Comparison of ENCODE assay signal across 8 mouse cellular contexts in genomic region chr4:55005066-55005465, GRCm38 (mm10).
A peak's percentile ranks its signal among the peaks of the same experiment; 100 is the strongest.
DNase-seq lines count a peak whose midpoint lies in the region; ATAC-seq and TF ChIP-seq lines count a peak whose summit lies in the region.

No protein-coding gene starts in this region.

- peak overlapping the region; percentile 63 for H3K27ac ChIP-seq in embryonic facial prominence, embryonic 15.5 days (replicated peaks)
- peak overlapping the region; percentile 91 for H3K27ac ChIP-seq in hindbrain, embryonic 13.5 days
- peak overlapping the region; percentile 61 for H3K27ac ChIP-seq in limb, embryonic 14.5 days (replicated peaks; ENCODE audit: low read depth, low read length)

- DNase-seq in cerebellum, adult 9-10 months = peak; percentile 21
- no peak for DNase-seq in cerebellum, adult 8-10 months
- no peak for DNase-seq in limb, embryonic 14.5 days (ENCODE audit: low spot score)
- no peak for DNase-seq in gastrocnemius, postnatal 36 days
- DNase-seq in urinary bladder, postnatal 25 days (ENCODE audit: low spot score) = no peak

- WGBS in embryonic facial prominence, embryonic 15.5 days = 24% methylated on average over 4 of the region's 4 CpGs
- WGBS in hindbrain, embryonic 13.5 days = 2% methylated on average over 4 of the region's 4 CpGs
- WGBS in limb, embryonic 14.5 days = 28% methylated on average over 4 of the region's 4 CpGs

- H3ac ChIP-seq in myocyte (ENCODE audit: control insufficient read depth, insufficient read length) = no peak overlapping the region

- 0 out of 2 replicates have a peak overlapping the region, but pooled peaks have one; percentile 1 for H3K4me3 ChIP-seq in embryonic facial prominence, embryonic 15.5 days (replicated peaks)
- no peak overlapping the region; the same call in 1 of the 2 replicates for H3K4me3 ChIP-seq in hindbrain, embryonic 13.5 days
- H3K4me3 ChIP-seq in limb, embryonic 14.5 days (replicated peaks; ENCODE audit: low read length) = no peak overlapping the region
- no peak overlapping the region for H3K4me3 ChIP-seq in myocyte

- intact Hi-C loops in gastrocnemius, postnatal 36 days (cut with DNase I) = no loop called here

- peaks cover 5% of the 10 kb centered on the region for H3K79me2 ChIP-seq in myocyte (ENCODE audit: control insufficient read depth, insufficient read depth)

- no peaks in the 10 kb centered on the region for H3K27me3 ChIP-seq in embryonic facial prominence, embryonic 15.5 days
- H3K27me3 ChIP-seq in hindbrain, embryonic 13.5 days = no peaks in the 10 kb centered on the region
- H3K27me3 ChIP-seq in limb, embryonic 14.5 days (ENCODE audit: control insufficient read depth, insufficient read depth, low read length) = no peaks in the 10 kb centered on the region
- H3K27me3 ChIP-seq in myocyte (ENCODE audit: control insufficient read depth, insufficient read depth, insufficient read length) = no peaks in the 10 kb centered on the region

- peaks cover 18% of the 10 kb centered on the region; the same call in 1 of the 2 replicates for H3K4me1 ChIP-seq in embryonic facial prominence, embryonic 15.5 days
- H3K4me1 ChIP-seq in hindbrain, embryonic 13.5 days (replicated peaks) = peaks cover 43% of the 10 kb centered on the region
- peaks cover 22% of the 10 kb centered on the region for H3K4me1 ChIP-seq in limb, embryonic 14.5 days (ENCODE audit: control insufficient read depth, insufficient read depth, low read length)

- no peak for TF ChIP-seq POLR2A in limb, embryonic 14.5 days (IDR thresholded peaks at IDR 0.05; ENCODE audit: borderline replicate concordance, extremely low read depth, insufficient read depth, insufficient read length)
- TF ChIP-seq POLR2A in myocyte (IDR thresholded peaks at IDR 0.05; ENCODE audit: insufficient read length, low read depth) = no peak

- 0 out of 2 replicates have a peak, but pooled peaks have one; percentile 54 for ATAC-seq in embryonic facial prominence, embryonic 15.5 days (ENCODE audit: insufficient number of reproducible peaks, low FRiP score, low TSS enrichment, low read depth)
- peak; percentile 79 for ATAC-seq in hindbrain, embryonic 13.5 days (ENCODE audit: low FRiP score)
- no peak for ATAC-seq in limb, embryonic 14.5 days (ENCODE audit: low FRiP score, low read depth)

- H3K4me2 ChIP-seq in embryonic facial prominence, embryonic 15.5 days (replicated peaks) = peak overlapping the region; percentile 36
- peak overlapping the region; percentile 41 for H3K4me2 ChIP-seq in hindbrain, embryonic 13.5 days
- H3K4me2 ChIP-seq in limb, embryonic 14.5 days (replicated peaks; ENCODE audit: low read depth, low read length, severe bottlenecking) = peak overlapping the region; percentile 38
- H3K4me2 ChIP-seq in myocyte (ENCODE audit: low read depth) = peak overlapping the region; percentile 69

- H3K36me3 ChIP-seq in embryonic facial prominence, embryonic 15.5 days = peaks cover 30% of the 10 kb centered on the region
- H3K36me3 ChIP-seq in hindbrain, embryonic 13.5 days = peaks cover 29% of the 10 kb centered on the region
- peaks cover 30% of the 10 kb centered on the region for H3K36me3 ChIP-seq in limb, embryonic 14.5 days (ENCODE audit: control insufficient read depth, insufficient read depth, low read length)
- peaks cover 3% of the 10 kb centered on the region for H3K36me3 ChIP-seq in myocyte (ENCODE audit: control insufficient read depth, insufficient read depth)

- H3K9me3 ChIP-seq in embryonic facial prominence, embryonic 15.5 days (replicated peaks) = no peaks in the 10 kb centered on the region
- H3K9me3 ChIP-seq in hindbrain, embryonic 13.5 days = no peaks in the 10 kb centered on the region
- H3K9me3 ChIP-seq in limb, embryonic 14.5 days (ENCODE audit: control insufficient read depth, low read length) = no peaks in the 10 kb centered on the region

- no peak overlapping the region for H3K9ac ChIP-seq in embryonic facial prominence, embryonic 15.5 days
- peak overlapping the region; percentile 49; the same call in 1 of the 2 replicates for H3K9ac ChIP-seq in hindbrain, embryonic 13.5 days
- 0 out of 2 replicates have a peak overlapping the region, but pooled peaks have one; percentile 28 for H3K9ac ChIP-seq in limb, embryonic 14.5 days (ENCODE audit: low read depth, low read length, severe bottlenecking)

TF ChIP-seq in myocyte, 11 proteins besides CTCF, POLR2A, EP300 and RAD21:
- no peak for TF ChIP-seq MYOG (IDR thresholded peaks at IDR 0.05; ENCODE audit: control insufficient read depth in 1 of 3, insufficient read depth in 1 of 3, insufficient read length in 2 of 3, low read depth in 2 of 3)
- TF ChIP-seq MYOD1 (IDR thresholded peaks at IDR 0.05; ENCODE audit: control insufficient read depth in 1 of 3, insufficient read length in 2 of 3, low read depth in 2 of 3) = no peak
- no peak for TF ChIP-seq USF1 (IDR thresholded peaks at IDR 0.05; ENCODE audit: low read depth)
- TF ChIP-seq REST (IDR thresholded peaks at IDR 0.05; ENCODE audit: insufficient read depth, insufficient read length) = no peak
- no peak for TF ChIP-seq TCF12 (IDR thresholded peaks at IDR 0.05; ENCODE audit: insufficient read depth, poor library complexity, severe bottlenecking)
- TF ChIP-seq MAX (IDR thresholded peaks at IDR 0.05; ENCODE audit: low read depth) = no peak
- TF ChIP-seq TCF3 (IDR thresholded peaks at IDR 0.05; ENCODE audit: insufficient read length, low read depth) = no peak
- no peak for TF ChIP-seq CEBPB (IDR thresholded peaks at IDR 0.05; ENCODE audit: insufficient read depth, poor library complexity, severe bottlenecking)
- no peak for TF ChIP-seq POLR2AphosphoS2 (IDR thresholded peaks at IDR 0.05; ENCODE audit: insufficient read length, low read depth)
- no peak for TF ChIP-seq SRF (IDR thresholded peaks at IDR 0.05; ENCODE audit: control insufficient read depth, insufficient read length, low read depth)
- TF ChIP-seq E2F4 (IDR thresholded peaks at IDR 0.05; ENCODE audit: insufficient read depth) = no peak
